Mouse (Mus musculus): ENCODE measurements at regions not wholly inside any gene's neighbourhood (a gene's known extent, or its start where the extent isn't known, plus 50 kb on each side); places are given as distances from the start of the nearest gene placed in this dataset.

DNA sequence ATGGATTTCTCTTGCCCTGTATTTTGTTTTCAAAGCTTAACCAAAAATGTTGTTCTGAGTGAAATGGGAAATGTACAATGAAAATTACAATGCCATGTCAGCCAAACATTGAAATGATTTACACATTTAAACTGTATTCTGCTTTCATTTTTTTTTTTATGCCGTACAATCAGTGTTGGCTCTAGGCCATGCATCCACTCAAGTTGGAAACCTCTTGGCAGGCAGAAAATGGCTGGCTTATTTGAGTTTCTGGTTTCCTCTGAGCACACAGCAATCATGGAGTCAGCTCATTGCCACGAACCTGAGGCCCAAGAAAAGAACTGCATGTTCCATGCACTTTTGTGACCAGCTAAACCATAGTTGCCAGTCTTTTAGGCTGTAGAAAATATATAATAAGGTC is 50.5 kb upstream of the Gm34302 start:
- Histone ChIP-seq H3K27ac (ENCODE audit: insufficient read depth, low read depth) (no peak overlapping the region), H3K79me2 (replicated peaks; ENCODE audit: control insufficient read depth, extremely low read depth, insufficient read depth, poor library complexity, severe bottlenecking) (no peaks in the 10 kb centered on the region), H3K27me3 (replicated peaks) (no peaks in the 10 kb centered on the region), H3K4me2 (ENCODE audit: insufficient read depth, low read depth, poor library complexity, severe bottlenecking) (no peak overlapping the region), H3K9me3 (replicated peaks; ENCODE audit: low read length) (no peaks in the 10 kb centered on the region), H3K36me3 (replicated peaks in 1 of 2; ENCODE audit: control insufficient read depth in 1 of 2, insufficient read depth in 1 of 2, low read length in 1 of 2) (no peaks in the 10 kb centered on the region), H3K9ac (ENCODE audit: insufficient read depth, low read depth) (no peak overlapping the region), H3K4me3 (replicated peaks in 1 of 3; ENCODE audit: low read depth in 2 of 3, low read length in 2 of 3, poor library complexity in 1 of 3) (no peak overlapping the region), H3K4me1 (ENCODE audit: control insufficient read depth in 1 of 2, insufficient read depth in 2 of 2) (no peaks in the 10 kb centered on the region)
- in situ Hi-C loops (cut with MboI; ENCODE audit: low pct_ligation_motif_present, low pct_unique_long_range_greater_than_20kb, low sequenced_read_pairs): no loop called here
- dilution Hi-C loops (cut with MboI; ENCODE audit: extremely low pct_ligation_motif_present, extremely low pct_unique_long_range_greater_than_20kb, low sequenced_read_pairs): no loop called here
- no peak for TF ChIP-seq MXI1 (IDR thresholded peaks at IDR 0.05; ENCODE audit: low read depth, low read length)
- no peak for TF ChIP-seq RAD21 (IDR thresholded peaks at IDR 0.05; ENCODE audit: low read depth, low read length)
- TF ChIP-seq CHD1 (IDR thresholded peaks at IDR 0.05; ENCODE audit: low read depth, low read length): no peak
- TF ChIP-seq HCFC1 (IDR thresholded peaks at IDR 0.05; ENCODE audit: low read depth, low read length): no peak
- TF ChIP-seq ZMIZ1 (IDR thresholded peaks at IDR 0.05; ENCODE audit: low read depth, low read length): no peak
- TF ChIP-seq POLR2AphosphoS2 (IDR thresholded peaks at IDR 0.05; ENCODE audit: low read depth, low read length): no peak
- no peak for TF ChIP-seq NELFE (IDR thresholded peaks at IDR 0.05; ENCODE audit: low read depth, low read length)
- no peak for TF ChIP-seq ELF1 (IDR thresholded peaks at IDR 0.05; ENCODE audit: low read depth, low read length)
- no peak for DNase-seq (ENCODE audit: extremely low read depth)

Data from CH12.LX (cell line).